Mouse (Mus musculus) kidney, adult 2 months (tissue): ENCODE results near the gene Etv5. TPM values are rescaled to one million over a fixed set of nuclear protein-coding genes. Genes with fewer than 3 reads are reported as not detected.

Experiments
- DNase-seq: peaks from one replicate; pipeline ENCODE4 v3.0.0; 2021
- H3K27ac ChIP-seq: fragments of 200-500 bp; 2 replicates; pipeline ENCODE4 v1.5.1; 2012; ENCODE audit warnings: low read depth, low read length, control low read depth, inconsistent platforms; ENCODE audit not compliant: insufficient read depth
- H3K27me3 ChIP-seq: fragments of 200-500 bp; replicated peaks from 2 replicates; pipeline ENCODE4 v1.6.1; 2012; ENCODE audit warnings: mild to moderate bottlenecking, moderate library complexity, low read length, inconsistent platforms; ENCODE audit not compliant: control insufficient read depth, insufficient read depth
- H3K36me3 ChIP-seq: fragments of 200-500 bp; 2 replicates; pipeline ENCODE4 v1.6.1; 2012; ENCODE audit warnings: mild to moderate bottlenecking, moderate library complexity, low read length, inconsistent platforms; ENCODE audit not compliant: control insufficient read depth, insufficient read depth
- H3K4me1 ChIP-seq: fragments of 200-500 bp; 2 replicates; pipeline ENCODE4 v1.6.1; 2011; ENCODE audit warnings: low read length; ENCODE audit not compliant: control insufficient read depth, insufficient read depth
- H3K4me3 ChIP-seq: fragments of 200-500 bp; 2 replicates; pipeline ENCODE4 v1.5.1; 2011; ENCODE audit warnings: mild to moderate bottlenecking, low read depth, low read length, control low read depth; ENCODE audit not compliant: insufficient read depth
- CTCF ChIP-seq: fragments of 200-500 bp; conservative IDR thresholded peaks from 2 replicates; pipeline ENCODE4 v1.5.1; 2011; ENCODE audit warnings: low read depth, mild to moderate bottlenecking, control low read depth, low read length, moderate library complexity, mixed read lengths; ENCODE audit not compliant: insufficient read depth, insufficient read length
- POLR2A ChIP-seq: fragments of 200-500 bp; IDR thresholded peaks from one replicate; pipeline ENCODE4 v1.6.1; 2011; ENCODE audit warnings: low read depth, low read length, control low read depth
- WGBS: fragments of 180-500 bp; shearing (Covaris S2); methylation state at CpG from one replicate; pipeline ENCODE4 v1.1.7; 2018; 5-methylcytosine and 5-hydroxymethylcytosine counted together
- polyA plus RNA-seq: library from polyadenylated mRNA; depleted of rRNA; stranded (reverse); fragments of >200 nt; gene quantifications from 2 replicates; pipeline ENCODE4 v1.2.3, GENCODE M21; 2012

Gene Etv5
- polyA plus RNA-seq, 1 experiment: 19.7 TPM

DNA sequence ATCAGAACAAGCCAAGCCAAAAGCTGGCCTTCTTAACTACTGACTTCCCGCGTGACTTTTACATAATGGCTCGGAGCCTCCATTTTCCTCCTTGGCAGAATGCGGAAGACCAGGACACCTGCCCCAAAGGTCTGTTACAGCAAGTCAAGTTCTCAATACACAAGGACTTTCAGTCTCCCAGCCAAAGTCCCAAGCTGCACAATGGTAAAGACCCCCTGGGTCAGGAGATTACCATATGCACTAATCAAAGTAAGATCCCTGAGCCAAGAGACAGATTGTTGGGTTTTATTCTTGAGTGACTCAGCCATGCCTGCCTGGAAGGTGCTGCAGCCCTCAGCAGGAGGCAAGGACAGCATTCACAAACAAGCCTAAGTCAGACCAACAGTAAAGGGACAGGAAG is 33.5 kb downstream of the Etv5 start:
- Histone ChIP-seq H3K4me1 (no peaks in the 10 kb centered on the region), H3K4me3 (no peak overlapping the region), H3K27me3 (no peaks in the 10 kb centered on the region), H3K27ac (no peak overlapping the region), H3K36me3 (no peaks in the 10 kb centered on the region)
- no peak for TF ChIP-seq POLR2A
- no peak for TF ChIP-seq CTCF
- DNase-seq: no peak
- 77% methylated on average over 4 of the region's 4 CpGs for WGBS

DNA sequence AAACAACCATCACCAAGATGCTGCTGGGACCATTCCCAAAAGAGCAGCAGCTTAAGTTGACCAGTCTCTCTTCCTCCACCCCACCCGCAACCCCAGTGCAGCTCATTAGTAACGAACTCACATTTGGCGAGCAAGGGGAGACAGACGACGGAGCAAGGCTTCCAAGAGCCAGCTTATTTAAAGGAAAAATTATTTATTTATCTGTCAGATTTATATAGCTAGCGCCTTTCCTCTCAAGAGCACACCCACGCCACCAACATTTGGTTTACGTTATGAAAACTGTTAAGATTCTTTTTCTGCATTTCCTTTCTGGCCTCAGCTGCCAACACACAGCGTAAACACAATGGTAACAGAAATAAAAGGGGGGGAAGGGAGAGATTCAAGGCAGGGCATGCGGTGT is 34.0 kb downstream of the Etv5 start:
- H3K27ac ChIP-seq: no peak overlapping the region
- no peaks in the 10 kb centered on the region for H3K4me1 ChIP-seq
- H3K4me3 ChIP-seq: no peak overlapping the region
- no peak for TF ChIP-seq CTCF
- no peak for TF ChIP-seq POLR2A
- WGBS: 65% methylated on average over 10 of the region's 10 CpGs
- no peaks in the 10 kb centered on the region for H3K36me3 ChIP-seq
- no peaks in the 10 kb centered on the region for H3K27me3 ChIP-seq
- DNase-seq: peak; percentile 12

DNA sequence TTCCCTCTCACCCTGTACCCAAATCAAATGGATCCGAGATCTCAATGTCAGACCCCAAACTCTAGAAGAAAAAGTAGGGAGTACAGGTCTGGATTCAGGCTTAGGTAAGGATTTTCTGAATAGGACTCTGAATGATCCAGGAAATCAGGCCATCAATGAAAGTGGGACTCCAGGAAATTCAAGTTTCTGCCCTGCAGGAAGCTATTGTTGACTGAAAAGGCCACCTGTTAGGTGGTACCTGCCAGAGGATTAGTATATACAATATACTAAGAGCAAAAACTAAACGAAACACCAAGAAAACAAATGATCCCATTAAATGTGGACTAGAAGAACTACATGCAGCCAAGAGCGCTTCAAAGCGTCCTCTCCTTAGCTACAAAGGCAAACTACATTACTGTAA is 35.8 kb downstream of the Etv5 start:
- Histone ChIP-seq H3K4me3 (no peak overlapping the region), H3K36me3 (no peaks in the 10 kb centered on the region; the same call in 1 of the 2 replicates), H3K27ac (no peak overlapping the region), H3K27me3 (no peaks in the 10 kb centered on the region), H3K4me1 (no peaks in the 10 kb centered on the region)
- TF ChIP-seq POLR2A: no peak
- WGBS: 96% methylated on average over 4 of the region's 4 CpGs
- DNase-seq: no peak

DNA sequence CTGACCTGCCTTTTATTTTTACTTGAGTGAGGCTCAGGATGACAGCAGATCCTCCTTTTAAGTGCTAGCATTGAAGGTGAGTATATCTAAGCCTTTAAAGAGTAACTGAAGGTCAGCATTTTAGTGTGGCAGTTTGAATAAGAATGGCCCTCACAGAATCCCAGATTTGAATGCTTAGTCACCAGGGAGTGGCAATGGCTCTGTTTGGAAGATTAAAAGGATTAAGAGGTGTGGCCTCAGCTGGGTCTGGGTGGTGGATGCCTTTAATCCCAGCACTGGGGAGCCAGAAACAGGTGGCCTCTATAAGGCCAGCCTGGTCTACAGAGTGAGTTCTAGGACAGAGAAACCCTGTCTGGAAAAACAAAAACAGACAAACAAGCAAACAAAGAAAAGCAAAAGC is 36.9 kb downstream of the Etv5 start:
- Histone ChIP-seq H3K27ac (no peak overlapping the region), H3K36me3 (no peaks in the 10 kb centered on the region; the same call in 1 of the 2 replicates), H3K4me1 (no peaks in the 10 kb centered on the region), H3K4me3 (no peak overlapping the region), H3K27me3 (no peaks in the 10 kb centered on the region)
- TF ChIP-seq POLR2A (no peak), CTCF (no peak)
- DNase-seq: no peak

DNA sequence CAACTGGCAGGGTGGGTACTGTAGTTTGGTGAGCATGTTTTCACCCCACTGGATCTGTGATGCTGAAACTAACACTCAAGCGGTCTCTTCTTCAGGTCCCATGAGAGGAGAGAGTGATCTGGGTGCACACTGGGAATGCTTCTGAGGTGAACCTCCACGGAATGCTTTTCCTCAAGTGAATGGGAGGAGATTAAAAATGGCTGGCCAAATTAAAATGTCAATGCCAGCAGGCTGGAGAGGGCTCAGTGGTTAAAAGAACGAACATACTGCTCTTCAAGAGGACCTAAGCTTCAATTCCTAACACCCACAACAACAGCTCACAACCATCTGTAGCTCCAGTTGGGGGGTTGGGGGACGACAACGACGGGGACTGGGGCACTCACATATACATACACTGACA is 39.3 kb downstream of the Etv5 start:
- no peak for DNase-seq
- TF ChIP-seq CTCF: no peak
- no peak for TF ChIP-seq POLR2A
- Histone ChIP-seq H3K4me3 (no peak overlapping the region), H3K27ac (no peak overlapping the region), H3K36me3 (no peaks in the 10 kb centered on the region; the same call in 1 of the 2 replicates), H3K27me3 (no peaks in the 10 kb centered on the region), H3K4me1 (no peaks in the 10 kb centered on the region)
- WGBS: 91% methylated on average over 6 of the region's 6 CpGs

DNA sequence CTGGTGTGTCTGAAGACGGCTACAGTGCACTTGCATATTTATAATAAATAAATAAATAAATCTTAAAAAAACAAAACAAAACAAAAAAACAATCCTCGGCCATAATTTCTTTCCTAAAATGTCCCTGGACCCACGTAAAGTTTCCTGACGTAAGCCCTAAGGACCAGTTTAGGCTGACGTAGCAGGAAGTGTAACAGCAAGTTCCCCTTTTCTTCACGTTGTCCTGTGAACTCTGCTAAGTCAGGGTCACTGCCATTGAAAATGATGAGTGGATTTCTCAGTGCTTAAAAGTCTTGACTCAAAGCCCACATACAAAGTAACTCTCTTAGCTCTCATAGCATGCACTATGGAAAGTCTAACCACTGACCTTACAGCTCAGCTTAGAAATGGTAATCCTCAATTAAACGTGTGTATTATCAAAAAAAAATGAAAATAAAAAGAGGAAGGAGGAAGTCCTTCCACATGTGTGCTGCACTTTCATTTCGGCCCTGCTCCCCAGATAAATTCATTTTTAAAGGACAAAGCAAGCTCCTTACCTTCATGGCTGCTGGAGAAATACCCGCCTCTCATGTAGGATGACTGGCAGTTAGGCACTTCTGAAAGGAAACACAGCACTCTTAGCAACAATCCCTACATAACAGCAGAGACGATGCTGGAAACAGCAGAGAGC is 40.6 kb downstream of the Etv5 start:
- Histone ChIP-seq H3K4me1 (no peaks in the 10 kb centered on the region), H3K27ac (no peak overlapping the region), H3K4me3 (no peak overlapping the region), H3K36me3 (no peaks in the 10 kb centered on the region; the same call in 1 of the 2 replicates), H3K27me3 (no peaks in the 10 kb centered on the region)
- 84% methylated on average over 10 of the region's 10 CpGs for WGBS
- TF ChIP-seq POLR2A: no peak
- TF ChIP-seq CTCF: no peak
- DNase-seq: no peak

DNA sequence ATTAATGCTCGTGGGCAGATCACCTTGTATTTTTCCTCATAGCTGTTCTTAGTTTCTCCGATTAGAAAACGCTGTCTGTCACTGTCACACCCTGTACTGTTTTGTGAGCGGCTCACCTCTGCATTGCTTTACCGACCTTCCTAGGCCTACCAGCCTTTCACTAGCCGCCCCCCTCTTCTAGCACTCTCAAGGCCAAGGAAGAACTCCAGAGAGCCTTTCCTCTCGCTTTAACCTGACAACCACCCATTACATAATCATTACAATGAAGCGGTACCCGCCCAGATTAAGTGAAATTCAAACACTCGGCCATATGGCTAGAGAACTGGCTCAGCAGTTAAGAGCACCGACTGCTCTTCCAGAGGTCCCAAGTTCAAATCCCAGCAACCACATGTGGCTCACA is 41.2 kb downstream of the Etv5 start:
- TF ChIP-seq POLR2A (no peak), CTCF (no peak)
- H3K36me3 ChIP-seq: no peaks in the 10 kb centered on the region; the same call in 1 of the 2 replicates
- H3K27ac ChIP-seq: no peak overlapping the region
- no peaks in the 10 kb centered on the region for H3K4me1 ChIP-seq
- WGBS: 92% methylated on average over 11 of the region's 11 CpGs
- DNase-seq: no peak
- no peak overlapping the region for H3K4me3 ChIP-seq
- no peaks in the 10 kb centered on the region for H3K27me3 ChIP-seq
